Mouse (Mus musculus) liver, embryonic 15.5 days (tissue): ENCODE results near the gene Thap2. TPM values are rescaled to one million over a fixed set of nuclear protein-coding genes. Genes with fewer than 3 reads are reported as not detected.

ENCODE experiments used
- ATAC-seq: fragments of 200-750 bp; cut with Nextera tagmentation; 2 replicates; pipeline ENCODE4 v1.8.0; 2017; ENCODE audit warnings: moderate number of reproducible peaks, mild to moderate bottlenecking, moderate library complexity; ENCODE audit not compliant: insufficient read depth
- H3K27ac ChIP-seq: fragments of 300-500 bp; sonication (generic); replicated peaks from 2 replicates; pipeline ENCODE4 v1.5.1; 2015; ENCODE audit warnings: mild to moderate bottlenecking, inconsistent platforms
- H3K27me3 ChIP-seq: fragments of 300-500 bp; sonication (generic); 2 replicates; pipeline ENCODE4 v1.6.1; 2015; ENCODE audit warnings: mild to moderate bottlenecking, inconsistent platforms
- H3K36me3 ChIP-seq: fragments of 300-500 bp; sonication (generic); replicated peaks from 2 replicates; pipeline ENCODE4 v1.6.1; 2015; ENCODE audit warnings: moderate library complexity, mild to moderate bottlenecking, inconsistent platforms
- H3K4me1 ChIP-seq: fragments of 300-500 bp; sonication (generic); replicated peaks from 2 replicates; pipeline ENCODE4 v1.6.1; 2015; ENCODE audit warnings: inconsistent platforms
- H3K4me2 ChIP-seq: fragments of 300-500 bp; sonication (generic); 2 replicates; pipeline ENCODE4 v1.6.1; 2015; ENCODE audit warnings: moderate library complexity, mild to moderate bottlenecking, inconsistent platforms
- H3K4me3 ChIP-seq: fragments of 300-500 bp; sonication (generic); replicated peaks from 2 replicates; pipeline ENCODE4 v1.5.1; 2015; ENCODE audit warnings: mild to moderate bottlenecking, inconsistent platforms
- H3K9ac ChIP-seq: fragments of 300-500 bp; sonication (generic); 2 replicates; pipeline ENCODE4 v1.6.1; 2015; ENCODE audit warnings: moderate library complexity, mild to moderate bottlenecking, inconsistent platforms
- H3K9me3 ChIP-seq: fragments of 300-500 bp; sonication (generic); replicated peaks from 2 replicates; pipeline ENCODE4 v1.6.1; 2016; ENCODE audit warnings: inconsistent platforms
- WGBS: fragments of 180-500 bp; shearing (Covaris S2); methylation state at CpG from one replicate; pipeline ENCODE4 v1.1.7; 2015; ENCODE audit warnings: mixed read lengths; ENCODE audit not compliant: insufficient replicate concordance; 5-methylcytosine and 5-hydroxymethylcytosine counted together
- polyA plus RNA-seq: library from polyadenylated mRNA; unstranded; fragments of >200 nt; fragmentation: Nextera tagmentation; extraction: Ambion mirVana; gene quantifications from 2 replicates; pipeline ENCODE4 v1.2.1, GENCODE M21; 2015

The Thap2 gene
- polyA plus RNA-seq, 1 experiment from 2014 or later = 6.1 TPM

GRCm38 (mm10) chr10:115383644-115384220 is 511 bp downstream of the Thap2 start:
- ATAC-seq = no peak
- H3K4me1 ChIP-seq = peaks cover 39% of the 10 kb centered on the region
- peak overlapping the region; percentile 99 for H3K27ac ChIP-seq
- WGBS = 3% methylated on average over 15 of the region's 15 CpGs
- peaks cover 12% of the 10 kb centered on the region for H3K36me3 ChIP-seq
- no peaks in the 10 kb centered on the region for H3K27me3 ChIP-seq
- H3K4me2 ChIP-seq = peak overlapping the region; percentile 76
- H3K4me3 ChIP-seq = peak overlapping the region; percentile 98
- H3K9ac ChIP-seq = peak overlapping the region; percentile 90
- no peaks in the 10 kb centered on the region for H3K9me3 ChIP-seq

- Histone ChIP-seq H3K27me3 (no peaks in the 10 kb centered on the region), H3K4me2 (peak overlapping the region; percentile 76), H3K36me3 (peaks cover 5% of the 10 kb centered on the region; the same call in 1 of the 2 replicates), H3K4me3 (peak overlapping the region; percentile 98), H3K9me3 (no peaks in the 10 kb centered on the region), H3K9ac (peak overlapping the region; percentile 90), H3K27ac (peak overlapping the region; percentile 99; the same call in 1 of the 2 replicates), H3K4me1 (peaks cover 33% of the 10 kb centered on the region)
- WGBS = 56% methylated on average over 12 of the region's 12 CpGs
- ATAC-seq = no peak
Measured at GRCm38 (mm10) chr10:115382846-115383643, 1.2 kb downstream of the Thap2 start.

GRCm38 (mm10) chr10:115381506-115382084 is 2.6 kb downstream of the Thap2 start:
- no peak for ATAC-seq
- H3K4me1 ChIP-seq = peaks cover 24% of the 10 kb centered on the region
- no peak overlapping the region for H3K27ac ChIP-seq
- no peak overlapping the region for H3K4me2 ChIP-seq
- no peaks in the 10 kb centered on the region; the same call in 1 of the 2 replicates for H3K36me3 ChIP-seq
- WGBS = 68% methylated on average over 2 of the region's 2 CpGs
- H3K9ac ChIP-seq = no peak overlapping the region
- no peaks in the 10 kb centered on the region for H3K27me3 ChIP-seq
- no peaks in the 10 kb centered on the region for H3K9me3 ChIP-seq
- H3K4me3 ChIP-seq = no peak overlapping the region

GRCm38 (mm10) chr10:115363151-115363550 is 21.1 kb downstream of the Thap2 start:
- 64% methylated on average over 4 of the region's 4 CpGs for WGBS
- no peak for ATAC-seq
- Histone ChIP-seq H3K4me3 (peak overlapping the region; percentile 65), H3K36me3 (no peaks in the 10 kb centered on the region), H3K9ac (peak overlapping the region; percentile 62), H3K27me3 (no peaks in the 10 kb centered on the region), H3K27ac (peak overlapping the region; percentile 99), H3K4me2 (peak overlapping the region; percentile 86), H3K4me1 (peaks cover 25% of the 10 kb centered on the region), H3K9me3 (no peaks in the 10 kb centered on the region)

GRCm38 (mm10) chr10:115362623-115362964 is 21.6 kb downstream of the Thap2 start:
- Histone ChIP-seq H3K27me3 (no peaks in the 10 kb centered on the region), H3K4me1 (peaks cover 25% of the 10 kb centered on the region), H3K9ac (peak overlapping the region; percentile 62), H3K4me3 (peak overlapping the region; percentile 65), H3K9me3 (no peaks in the 10 kb centered on the region), H3K4me2 (peak overlapping the region; percentile 86), H3K36me3 (no peaks in the 10 kb centered on the region), H3K27ac (peak overlapping the region; percentile 99)
- 5% methylated on average over 9 of the region's 9 CpGs for WGBS
- peak; percentile 49 for ATAC-seq

- 0 out of 2 replicates have a peak, but pooled peaks cover 1% of the 10 kb centered on the region for H3K36me3 ChIP-seq
- under 1% methylated on average over 58 of the region's 58 CpGs for WGBS
- ATAC-seq = peak; percentile 99
- H3K9me3 ChIP-seq = no peaks in the 10 kb centered on the region
- peak within 1 kb of the TSS; percentile 65 for H3K4me3 ChIP-seq
- H3K9ac ChIP-seq = peak within 1 kb of the TSS; percentile 62
- H3K4me2 ChIP-seq = peak within 1 kb of the TSS; percentile 86
- H3K4me1 ChIP-seq = peaks cover 25% of the 10 kb centered on the region
- H3K27me3 ChIP-seq = no peaks in the 10 kb centered on the region
- H3K27ac ChIP-seq = peak within 1 kb of the TSS; percentile 99
Measured at GRCm38 (mm10) chr10:115361840-115362622, 22.2 kb downstream of the Thap2 start, which contains the start of gene Tmem19. Gene Tmem19, minus strand, starts transcription at chr10:115362501.

- 0 out of 2 replicates have a peak, but pooled peaks cover 4% of the 10 kb centered on the region for H3K36me3 ChIP-seq
- H3K4me2 ChIP-seq = no peak overlapping the region
- no peak for ATAC-seq
- WGBS = 78% methylated on average over 7 of the region's 7 CpGs
- peaks cover 25% of the 10 kb centered on the region for H3K4me1 ChIP-seq
- H3K9me3 ChIP-seq = no peaks in the 10 kb centered on the region
- H3K27ac ChIP-seq = no peak overlapping the region
- H3K27me3 ChIP-seq = no peaks in the 10 kb centered on the region
- H3K4me3 ChIP-seq = no peak overlapping the region
- H3K9ac ChIP-seq = no peak overlapping the region
Measured at GRCm38 (mm10) chr10:115359066-115359465, 25.2 kb downstream of the Thap2 start.

GRCm38 (mm10) chr10:115358216-115358919 is 25.9 kb downstream of the Thap2 start:
- peaks cover 18% of the 10 kb centered on the region for H3K4me1 ChIP-seq
- no peak overlapping the region for H3K27ac ChIP-seq
- no peaks in the 10 kb centered on the region for H3K27me3 ChIP-seq
- ATAC-seq = no peak
- H3K9ac ChIP-seq = no peak overlapping the region
- no peak overlapping the region for H3K4me3 ChIP-seq
- no peak overlapping the region for H3K4me2 ChIP-seq
- H3K36me3 ChIP-seq = 0 out of 2 replicates have a peak, but pooled peaks cover 4% of the 10 kb centered on the region
- H3K9me3 ChIP-seq = no peaks in the 10 kb centered on the region
- WGBS = 85% methylated on average over 17 of the region's 17 CpGs

GRCm38 (mm10) chr10:115356106-115356505 is 28.1 kb downstream of the Thap2 start:
- H3K4me3 ChIP-seq = no peak overlapping the region
- H3K4me2 ChIP-seq = no peak overlapping the region
- H3K4me1 ChIP-seq = peaks cover 7% of the 10 kb centered on the region
- 0 out of 2 replicates have a peak, but pooled peaks cover 4% of the 10 kb centered on the region for H3K36me3 ChIP-seq
- no peak for ATAC-seq
- 70% methylated on average over 6 of the region's 7 CpGs for WGBS
- no peak overlapping the region for H3K9ac ChIP-seq
- no peaks in the 10 kb centered on the region for H3K27me3 ChIP-seq
- no peaks in the 10 kb centered on the region for H3K9me3 ChIP-seq
- no peak overlapping the region for H3K27ac ChIP-seq

GRCm38 (mm10) chr10:115355016-115355415 is 29.2 kb downstream of the Thap2 start:
- 72% methylated on average over 6 of the region's 6 CpGs for WGBS
- H3K27me3 ChIP-seq = no peaks in the 10 kb centered on the region
- no peaks in the 10 kb centered on the region for H3K9me3 ChIP-seq
- H3K4me3 ChIP-seq = no peak overlapping the region
- H3K36me3 ChIP-seq = 0 out of 2 replicates have a peak, but pooled peaks cover 4% of the 10 kb centered on the region
- H3K4me2 ChIP-seq = no peak overlapping the region
- no peak overlapping the region for H3K9ac ChIP-seq
- H3K27ac ChIP-seq = no peak overlapping the region
- ATAC-seq = no peak
- H3K4me1 ChIP-seq = peaks cover 9% of the 10 kb centered on the region
